Mouse (Mus musculus): ENCODE data around the gene Scrn1.

- no peak for TF ChIP-seq GATA1 (IDR thresholded peaks at IDR 0.05; ENCODE audit: borderline replicate concordance, low read length)
- TF ChIP-seq FLI1 (IDR thresholded peaks at IDR 0.05; ENCODE audit: low read length) = no peak
These were observed 57.0 kb downstream of the Scrn1 start for GRCm38 (mm10) chr6:54509264-54509663.

Data from megakaryocyte, embryonic 14.5 days (primary cell).